Mouse (Mus musculus) cerebellum, postnatal 36 days (tissue): ENCODE data around the gene Mief2.

ENCODE experiments used
- DNase-seq, 2 experiments: peaks; one replicate each; pipeline ENCODE4 v3.0.0; 2021 to 2022; ENCODE audit warnings: mixed read lengths in 2 of 2

Mief2 gene

GRCm38 (mm10) chr11:60728260-60728761, at the start of gene Mief2:
Mief2 (plus strand) TSS chr11:60728398.
- DNase-seq, result peak; percentile 95 to 96

GRCm38 (mm10) chr11:60696165-60696564, 32.0 kb upstream of the Mief2 start:
- DNase-seq, result no peak

- peak in 1 of 2 experiments; percentile 10 for DNase-seq
Observed at GRCm38 (mm10) chr11:60697561-60697960, 30.6 kb upstream of the Mief2 start.

- peak in 1 of 2 experiments; percentile 24 for DNase-seq
Observed at GRCm38 (mm10) chr11:60698806-60699523, 29.2 kb upstream of the Mief2 start.

- peak; percentile 78 to 91 for DNase-seq
Observed at GRCm38 (mm10) chr11:60699524-60700075, 28.6 kb upstream of the Mief2 start, which contains the start of gene Llgl1. Llgl1 (plus strand) TSS chr11:60699723.

- DNase-seq, result peak in 1 of 2 experiments; percentile 7
Observed at GRCm38 (mm10) chr11:60700320-60701185, 27.6 kb upstream of the Mief2 start.

GRCm38 (mm10) chr11:60701611-60702010, 26.6 kb upstream of the Mief2 start:
- peak in 1 of 2 experiments; percentile 16 for DNase-seq

GRCm38 (mm10) chr11:60703131-60703530, 25.1 kb upstream of the Mief2 start:
- peak; percentile 60 to 70 for DNase-seq

- peak in 1 of 2 experiments; percentile 10 for DNase-seq
Observed at GRCm38 (mm10) chr11:60704023-60704880, 23.9 kb upstream of the Mief2 start.

GRCm38 (mm10) chr11:60705255-60705654, 22.9 kb upstream of the Mief2 start:
- DNase-seq, result no peak

- no peak for DNase-seq
Observed at GRCm38 (mm10) chr11:60706076-60706475, 22.1 kb upstream of the Mief2 start.

GRCm38 (mm10) chr11:60706696-60707480, 21.3 kb upstream of the Mief2 start:
- no peak for DNase-seq

GRCm38 (mm10) chr11:60707672-60708071, 20.5 kb upstream of the Mief2 start:
- peak in 1 of 2 experiments; percentile 47 for DNase-seq

- DNase-seq, result no peak
Observed at GRCm38 (mm10) chr11:60708631-60709030, 19.6 kb upstream of the Mief2 start.

- no peak for DNase-seq
Observed at GRCm38 (mm10) chr11:60709481-60710465, 18.4 kb upstream of the Mief2 start.

GRCm38 (mm10) chr11:60711218-60711617, 17.0 kb upstream of the Mief2 start:
- DNase-seq, result no peak

GRCm38 (mm10) chr11:60712040-60712439, 16.2 kb upstream of the Mief2 start:
- DNase-seq, result no peak

GRCm38 (mm10) chr11:60712639-60713255, 15.5 kb upstream of the Mief2 start:
- DNase-seq, result no peak

GRCm38 (mm10) chr11:60715833-60716232, 12.4 kb upstream of the Mief2 start:
- DNase-seq, result no peak

GRCm38 (mm10) chr11:60719263-60719662, 8.9 kb upstream of the Mief2 start:
- no peak for DNase-seq
